Mouse (Mus musculus): ENCODE measurements around the gene Prkch.

- TF ChIP-seq CTCF (IDR thresholded peaks at IDR 0.05; ENCODE audit: borderline replicate concordance, extremely low read depth, insufficient read depth, insufficient read length) (no peak), POLR2A (IDR thresholded peaks at IDR 0.05; ENCODE audit: borderline replicate concordance, extremely low read depth, insufficient read depth, insufficient read length, poor library complexity, severe bottlenecking) (no peak)
Observed at GRCm38 (mm10) chr12:73793744-73794143, 209.1 kb downstream of the Prkch start.

Measured in brain, embryonic 14.5 days (tissue).